In the genomic region with DNA sequence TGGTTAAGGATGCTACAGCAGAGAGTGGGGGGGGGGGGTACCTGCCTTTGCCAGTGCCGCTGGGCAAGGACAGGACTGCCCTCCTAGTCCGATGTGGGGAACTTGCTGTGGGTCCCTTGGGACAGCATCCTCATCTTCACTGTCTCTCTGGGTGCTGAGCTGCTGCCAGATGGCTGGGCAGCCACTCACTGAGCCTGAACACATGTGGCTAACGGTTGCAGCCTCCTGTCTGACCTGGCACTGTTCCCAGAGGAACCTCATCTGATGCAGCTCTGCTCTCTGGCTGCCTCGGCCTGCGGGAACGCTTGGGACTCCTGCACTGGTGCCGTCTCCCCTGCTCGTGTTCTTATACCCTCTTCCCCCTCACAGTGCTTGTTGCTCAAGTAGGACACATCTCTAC, we compare ENCODE assay signal across 10 mouse cellular contexts. TPM values are rescaled to one million over a fixed set of nuclear protein-coding genes. Genes with fewer than 3 reads are reported as not detected.
DNase-seq lines count a peak whose midpoint lies in the region; ATAC-seq and TF ChIP-seq lines count a peak whose summit lies in the region.
"Had no signal": no experiment of that assay in that cellular context is flagged by ENCODE, and none has a peak within 500 bp of the region (broad histone marks: within the 10 kb centered on the region; RNA-seq: fewer than 3 reads in every experiment).

No protein-coding gene starts in this region.

- TF ChIP-seq POLR2A in olfactory bulb, adult 2 months (IDR thresholded peaks at IDR 0.05; ENCODE audit: insufficient read depth, low read depth, low read length), result 0 out of 2 replicates have a peak, but pooled peaks have one; percentile 15

- H3K4me1 ChIP-seq in forebrain, embryonic 12.5 days, result peaks cover 12% of the 10 kb centered on the region; the same call in 1 of the 2 replicates
- H3K4me1 ChIP-seq in forebrain, embryonic 10.5 days, result no peaks in the 10 kb centered on the region; the same call in 1 of the 2 replicates
- H3K4me1 ChIP-seq in olfactory bulb, adult 2 months (ENCODE audit: control insufficient read depth, insufficient read depth, low read length), result peaks cover 45% of the 10 kb centered on the region

- H3K27ac ChIP-seq in forebrain, embryonic 12.5 days, result 0 out of 2 replicates have a peak overlapping the region, but pooled peaks have one; percentile 8
- H3K27ac ChIP-seq in forebrain, embryonic 10.5 days, result no peak overlapping the region
- H3K27ac ChIP-seq in olfactory bulb, adult 2 months (ENCODE audit: insufficient read depth, low read depth, low read length), result no peak overlapping the region
- H3K27ac ChIP-seq: liver, embryonic 13.5 days had no signal

- TF ChIP-seq CTCF in olfactory bulb, adult 2 months (IDR thresholded peaks at IDR 0.05; ENCODE audit: insufficient read depth, low read depth, low read length), result no peak

- H3K4me3 ChIP-seq in forebrain, embryonic 12.5 days (replicated peaks), result no peak overlapping the region
- H3K4me3 ChIP-seq in forebrain, embryonic 10.5 days, result no peak overlapping the region
- H3K4me3 ChIP-seq in olfactory bulb, adult 2 months (ENCODE audit: insufficient read depth, low read depth, low read length), result no peak overlapping the region
- H3K4me3 ChIP-seq: erythroblast, embryonic 14.5 days; liver, embryonic 13.5 days had no signal

- ATAC-seq in forebrain, embryonic 12.5 days (ENCODE audit: low FRiP score), result no peak

- no peak for DNase-seq in forebrain, embryonic 10.5 days (ENCODE audit: extremely low spot score, low spot score)
- peak; percentile 49 for DNase-seq in urinary bladder, postnatal 14 days (ENCODE audit: low spot score)
- DNase-seq in urinary bladder, adult 2 months (ENCODE audit: low spot score), result no peak
- DNase-seq in heart, adult 8-10 months (ENCODE audit: low spot score), result peak; percentile 56
- DNase-seq in kidney, postnatal 10 days, result peak; percentile 74
- no peak for DNase-seq in embryo, embryonic 10 days (ENCODE audit: low spot score)
- DNase-seq: liver, embryonic 13.5 days had no signal

- no peaks in the 10 kb centered on the region for H3K27me3 ChIP-seq in forebrain, embryonic 12.5 days
- H3K27me3 ChIP-seq in forebrain, embryonic 10.5 days (ENCODE audit: poor library complexity, severe bottlenecking), result no peaks in the 10 kb centered on the region
- H3K27me3 ChIP-seq: liver, embryonic 13.5 days had no signal

- H3K4me2 ChIP-seq in forebrain, embryonic 12.5 days, result no peak overlapping the region
- H3K4me2 ChIP-seq: liver, embryonic 13.5 days had no signal

- H3K9ac ChIP-seq in forebrain, embryonic 12.5 days, result no peak overlapping the region
- H3K9ac ChIP-seq: liver, embryonic 13.5 days had no signal

- WGBS in forebrain, embryonic 12.5 days, result 71% methylated on average over 8 of the region's 8 CpGs
- 84% methylated on average over 8 of the region's 8 CpGs for WGBS in forebrain, embryonic 10.5 days
- WGBS in olfactory bulb, adult 2 months, result 26% methylated on average over 8 of the region's 8 CpGs

- no peaks in the 10 kb centered on the region for H3K36me3 ChIP-seq in forebrain, embryonic 12.5 days (replicated peaks)
- H3K36me3 ChIP-seq in forebrain, embryonic 10.5 days (replicated peaks), result no peaks in the 10 kb centered on the region
- H3K36me3 ChIP-seq: liver, embryonic 13.5 days had no signal

- H3K9me3 ChIP-seq in forebrain, embryonic 12.5 days, result no peaks in the 10 kb centered on the region
- no peaks in the 10 kb centered on the region for H3K9me3 ChIP-seq in forebrain, embryonic 10.5 days
- H3K9me3 ChIP-seq: liver, embryonic 13.5 days had no signal

RNA-seq across cellular contexts. Expression of gene Inpp5a, which starts 8.6 kb away (rescaled TPM):
- polyA plus RNA-seq in forebrain, embryonic 12.5 days (2016; fragmentation: Nextera tagmentation; extraction: Ambion mirVana), result 17.3 TPM in 2 replicates
- polyA plus RNA-seq in forebrain, embryonic 10.5 days (2016; fragmentation: Nextera tagmentation; extraction: Ambion mirVana), result 10.5 and 14.3 TPM in 2 replicates
- polyA plus RNA-seq in urinary bladder, adult 2 months (2012; rRNA removed), result 26.7 and 71.7 TPM in 2 replicates
- total RNA-seq in heart, adult 8-10 months (2022), result 100 to 1,000 TPM; 291 to 307 (median 299) TPM
- not detected in 2 replicates for polyA plus RNA-seq in olfactory bulb, adult 2 months (2012; ENCODE audit: insufficient read depth, insufficient read length, low replicate concordance, missing spikeins)

Comparison
In these comparisons a context has a peak if more than half of its experiments do, and no peak if none do; other contexts are left out.
1. DNase-seq: peak in urinary bladder, postnatal 14 days (single experiment), heart, adult 8-10 months (single experiment) and kidney, postnatal 10 days (single experiment); none in forebrain, embryonic 10.5 days (single experiment), urinary bladder, adult 2 months (single experiment) and embryo, embryonic 10 days (single experiment).
2. RNA of gene Inpp5a, which starts 8.6 kb away (polyA plus RNA-seq): 26.7 to 71.7 TPM in urinary bladder, adult 2 months, 17.3 TPM in forebrain, embryonic 12.5 days and 10.5 to 14.3 TPM in forebrain, embryonic 10.5 days; not detected in olfactory bulb, adult 2 months; every median in the first group is over 10 times any median in the second.